Mouse (Mus musculus) erythroid progenitor cell, adult 5-6 weeks (primary cell): ENCODE measurements around the gene Cryba4. TPM values are rescaled to one million over a fixed set of nuclear protein-coding genes. Genes with fewer than 3 reads are reported as not detected.

Experiments
- ATAC-seq: replicated peaks from 2 replicates; pipeline ENCODE4 v1.8.0; 2016; ENCODE audit warnings: moderate number of reproducible peaks, mild to moderate bottlenecking, moderate TSS enrichment, inconsistent platforms; ENCODE audit not compliant: poor library complexity, low FRiP score, severe bottlenecking
- total RNA-seq, 2 experiments: library from RNA; stranded (forward) in 1 of 2; stranded (reverse) in 1 of 2; fragments of 150-400 nt in 1 of 2; fragments of 186-747, 209-891 nt in 1 of 2; gene quantifications; 2 replicates each; pipeline versions ENCODE4 v1.2.3 to v1.2.4; 2015 to 2017; ENCODE audit warnings: low replicate concordance in 2 of 2

Cryba4 gene
- total RNA-seq, 2 experiments from 2014 or later: not detected

DNA sequence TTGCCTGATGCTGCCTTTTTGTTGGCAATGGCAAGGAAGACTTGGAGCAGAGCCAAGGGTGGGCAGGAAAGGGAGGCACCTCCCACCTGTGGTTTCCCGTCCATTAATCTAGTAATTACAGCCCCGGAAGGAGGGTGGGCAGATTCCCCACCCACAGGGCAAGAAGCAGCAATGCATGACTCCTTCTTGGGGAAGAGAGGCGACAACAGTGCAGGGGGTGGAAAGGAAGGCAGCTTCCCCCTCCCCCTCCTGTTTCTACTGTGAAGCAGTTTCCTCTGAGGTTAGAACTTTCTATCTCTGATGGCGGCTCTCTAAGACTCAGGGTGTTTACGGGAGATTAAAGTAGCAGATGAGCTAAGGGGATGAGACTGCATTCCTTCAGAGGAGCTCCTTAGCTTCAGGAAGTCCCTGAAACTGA is 9.9 kb downstream of the Cryba4 start:
- peak; percentile 56 for ATAC-seq

GRCm38 (mm10) chr5:112241849-112242248 is 10.5 kb downstream of the Cryba4 start:
- no peak for ATAC-seq

DNA sequence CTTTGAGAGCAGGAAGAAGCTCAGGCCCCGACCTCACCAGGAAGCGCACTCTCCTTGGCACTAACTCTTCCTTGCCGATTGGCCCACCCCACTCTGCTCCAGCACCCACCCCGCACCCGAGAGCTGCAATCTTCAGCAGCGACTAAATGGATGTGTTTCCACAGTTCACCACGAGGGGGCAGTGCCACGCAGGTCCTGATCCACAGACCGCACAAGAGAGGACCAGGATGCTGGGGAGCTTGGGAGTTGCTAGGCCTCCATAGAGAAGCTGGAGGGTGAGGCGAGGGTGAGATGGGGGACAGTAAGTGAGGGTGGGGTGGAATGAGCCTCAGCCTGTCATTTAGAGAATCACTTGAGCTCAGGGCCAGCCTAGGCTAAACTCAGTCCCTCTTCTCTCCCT is 11.6 kb downstream of the Cryba4 start:
- ATAC-seq: peak; percentile 60

- ATAC-seq: no peak
These were observed 13.4 kb downstream of the Cryba4 start for GRCm38 (mm10) chr5:112238781-112239482.

GRCm38 (mm10) chr5:112237866-112238570 is 14.3 kb downstream of the Cryba4 start:
- no peak for ATAC-seq

- ATAC-seq: no peak
These were observed 14.9 kb downstream of the Cryba4 start for GRCm38 (mm10) chr5:112237439-112237838.

DNA sequence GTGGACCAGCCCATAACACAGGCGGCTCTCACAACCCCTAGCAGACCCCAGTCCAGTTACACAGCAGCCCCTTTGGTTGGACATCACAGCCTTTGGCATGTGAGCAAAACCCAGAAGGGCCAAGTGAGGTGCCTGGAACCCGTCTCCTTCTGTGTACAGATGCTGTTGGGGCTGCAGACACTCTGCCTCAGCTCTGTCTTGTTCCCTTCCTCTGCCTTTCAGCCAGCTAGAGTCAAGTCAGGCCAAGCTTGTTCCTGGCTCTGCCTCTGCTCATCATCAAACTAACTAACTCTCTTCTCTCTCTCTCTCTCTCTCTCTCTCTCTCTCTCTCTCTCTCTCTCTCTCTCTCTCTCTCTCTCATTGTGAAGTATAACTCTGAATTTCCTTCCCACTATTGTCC is 15.7 kb downstream of the Cryba4 start:
- no peak for ATAC-seq

GRCm38 (mm10) chr5:112235806-112236205 is 16.5 kb downstream of the Cryba4 start:
- ATAC-seq: no peak

- no peak for ATAC-seq
These were observed 23.9 kb downstream of the Cryba4 start for GRCm38 (mm10) chr5:112228240-112229076.

GRCm38 (mm10) chr5:112227898-112228239 is 24.4 kb downstream of the Cryba4 start:
- no peak for ATAC-seq

DNA sequence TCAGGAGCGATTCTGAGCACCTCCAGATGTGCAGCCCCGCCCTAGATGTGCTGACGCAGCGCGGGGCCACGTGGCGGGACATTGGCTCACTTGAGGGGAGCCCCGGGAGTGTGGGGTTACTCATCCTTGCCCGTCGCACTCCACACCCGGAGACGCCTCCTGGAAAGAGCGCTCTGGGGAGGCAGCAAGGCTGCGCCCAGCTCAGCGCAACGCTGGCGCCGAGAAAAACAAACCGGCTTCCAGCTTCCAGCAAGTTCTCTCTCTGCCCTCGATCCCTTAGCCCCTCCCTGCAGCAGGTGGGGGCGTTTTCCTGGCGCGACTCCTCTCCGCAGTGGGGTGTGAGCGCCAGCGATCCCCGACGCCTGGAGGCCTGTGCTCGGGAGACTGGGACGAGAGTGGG is 25.0 kb downstream of the Cryba4 start:
- ATAC-seq: no peak

DNA sequence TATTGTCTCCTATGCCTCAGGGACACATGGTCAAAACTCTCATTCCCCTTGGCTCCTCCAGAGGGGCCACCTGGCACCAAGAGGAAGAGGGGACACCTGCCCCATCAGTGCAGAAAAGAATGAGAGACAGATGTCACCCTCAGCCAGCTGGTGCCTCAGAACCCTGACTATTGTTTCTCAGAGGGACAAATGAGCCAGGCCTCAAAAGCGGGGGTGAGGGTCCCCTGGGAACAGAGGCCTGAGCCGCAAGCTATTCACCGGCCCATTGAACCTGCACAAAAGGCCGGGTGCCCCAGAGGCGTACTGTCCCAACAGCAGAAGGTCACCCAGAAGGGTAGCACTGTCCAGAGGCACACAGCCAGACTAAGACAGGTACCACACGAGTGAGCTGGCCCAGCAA is 26.7 kb downstream of the Cryba4 start:
- no peak for ATAC-seq

GRCm38 (mm10) chr5:112220203-112220602 is 32.1 kb downstream of the Cryba4 start:
- no peak for ATAC-seq

DNA sequence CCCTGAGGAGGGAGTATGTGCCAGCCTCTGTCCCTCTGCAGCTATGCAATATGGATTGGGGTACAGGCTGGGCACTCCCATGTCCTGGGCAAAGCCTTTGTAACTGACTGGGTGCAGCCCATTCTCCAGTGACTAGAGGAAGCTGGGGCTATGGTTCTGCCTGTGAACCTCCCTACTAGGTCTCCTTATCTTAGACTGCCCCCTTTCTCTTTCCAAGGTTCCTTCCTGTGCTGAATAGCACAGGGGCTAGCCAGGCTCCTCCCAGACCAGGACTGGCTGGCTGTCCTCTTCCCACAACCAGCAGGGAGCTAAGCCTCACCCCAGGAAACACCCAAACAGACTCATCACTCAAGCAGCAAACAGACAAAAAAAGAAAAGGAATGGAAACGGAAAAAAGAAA is 32.9 kb downstream of the Cryba4 start:
- ATAC-seq: no peak

DNA sequence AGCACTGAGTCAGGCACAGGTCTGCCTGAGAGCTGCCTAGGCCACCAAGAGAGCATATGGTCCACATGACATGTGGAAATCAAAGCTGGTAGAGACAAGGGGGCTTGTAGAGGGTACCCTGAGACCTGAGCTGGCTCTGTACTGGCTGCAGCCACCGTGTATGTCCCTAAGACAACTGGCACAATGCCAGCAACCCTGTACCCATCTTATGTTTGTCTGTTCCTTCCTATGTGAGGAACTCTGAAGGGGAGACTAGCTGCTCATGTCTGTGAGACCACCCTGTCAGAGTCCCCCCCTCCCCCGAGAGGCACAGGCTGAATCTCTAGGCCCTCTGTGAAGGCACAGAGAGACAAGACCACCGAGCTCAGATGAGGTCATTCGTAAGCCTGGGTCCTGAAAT is 33.6 kb downstream of the Cryba4 start:
- no peak; the same call in 1 of the 2 replicates for ATAC-seq

GRCm38 (mm10) chr5:112217031-112217430 is 35.3 kb downstream of the Cryba4 start:
- ATAC-seq: no peak

GRCm38 (mm10) chr5:112216335-112216734 is 36.0 kb downstream of the Cryba4 start:
- no peak for ATAC-seq

DNA sequence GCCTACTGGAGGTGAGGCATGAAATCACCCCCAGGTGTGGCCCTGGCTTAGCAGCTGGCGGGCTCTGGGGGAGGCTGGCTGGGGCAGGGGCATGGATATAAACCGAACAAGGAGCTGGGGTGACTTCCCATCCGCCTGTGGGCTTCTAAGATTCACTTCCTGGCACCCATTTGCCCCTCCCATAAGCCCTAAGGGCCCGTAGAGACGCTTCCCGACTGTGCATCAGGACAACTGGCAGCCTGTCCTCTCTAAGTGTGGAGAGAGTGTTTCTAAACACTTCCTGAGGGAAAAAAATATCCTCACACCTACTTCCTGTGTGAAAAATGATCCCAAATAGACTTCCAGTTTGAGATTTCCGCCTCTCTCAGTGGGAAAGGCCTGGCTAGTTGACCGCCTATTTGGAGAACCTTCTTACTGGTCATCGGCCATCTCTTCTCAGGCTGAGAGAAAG is 36.5 kb downstream of the Cryba4 start:
- ATAC-seq: no peak

DNA sequence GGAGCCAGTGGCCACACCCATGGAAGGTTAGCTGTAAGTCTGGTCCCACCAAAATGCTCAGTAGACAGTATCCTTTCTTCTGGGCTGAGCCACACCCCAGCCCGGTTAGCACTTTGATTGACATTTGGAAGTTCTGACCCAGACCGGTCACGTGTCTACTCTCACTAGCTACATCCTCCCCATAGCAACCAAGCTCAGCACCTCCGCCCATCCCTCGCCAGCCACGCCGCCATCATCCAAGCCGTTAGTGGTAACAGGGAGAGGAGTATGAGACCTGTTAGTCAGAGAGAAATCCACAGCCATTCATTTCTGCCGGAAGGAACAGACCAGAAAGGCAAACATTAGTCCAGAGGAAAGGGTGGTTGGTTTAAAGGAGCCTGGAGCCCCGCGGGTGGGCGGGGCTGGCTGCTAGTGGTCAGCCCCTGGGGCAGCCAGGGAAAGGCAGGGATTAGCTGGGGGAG is 37.0 kb downstream of the Cryba4 start:
- ATAC-seq: no peak

GRCm38 (mm10) chr5:112214419-112214818 is 37.9 kb downstream of the Cryba4 start:
- no peak for ATAC-seq
